Mouse (Mus musculus): ENCODE results near the gene Fbxo34. TPM values are rescaled to one million over a fixed set of nuclear protein-coding genes. Genes with fewer than 3 reads are reported as not detected.
A peak's percentile ranks its signal among the peaks of the same experiment; 100 is the strongest.
"Not testable (repeated sequence)": the region's sequence is repeated elsewhere in the genome, so short reads cannot be mapped to it uniquely, and the experiment has no call there.

Gene Fbxo34
- 21.3 and 28.6 TPM in 2 replicates for total RNA-seq (2017)

DNA sequence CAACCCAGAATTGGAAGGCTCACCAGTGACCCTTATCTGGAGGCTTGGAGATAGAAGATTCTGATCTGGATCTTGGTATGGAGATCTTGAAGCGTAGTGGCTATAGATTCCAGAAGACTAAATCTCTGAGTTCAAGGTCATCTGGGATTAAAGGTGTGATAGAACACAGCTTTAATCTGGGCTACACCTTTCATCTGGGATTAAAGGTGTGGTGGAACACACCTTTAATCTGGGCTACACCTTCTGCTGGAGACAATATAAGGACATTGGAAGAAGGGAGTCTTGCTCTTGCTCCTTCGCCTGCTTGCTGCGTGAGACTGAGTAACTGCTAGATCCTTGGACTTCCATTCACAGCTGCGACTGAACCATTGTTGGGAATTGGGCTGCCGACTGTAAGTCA is at the start of gene Fbxo34:
Gene Fbxo34 (plus strand): TSS at position 301 of the 400 bp plus-strand sequence.
- not testable (repeated sequence) for ATAC-seq (replicated peaks in 1 of 2; ENCODE audit: insufficient read depth in 1 of 2, low FRiP score in 2 of 2, low TSS enrichment in 1 of 2, low read depth in 1 of 2, poor library complexity in 2 of 2, severe bottlenecking in 2 of 2)

DNA sequence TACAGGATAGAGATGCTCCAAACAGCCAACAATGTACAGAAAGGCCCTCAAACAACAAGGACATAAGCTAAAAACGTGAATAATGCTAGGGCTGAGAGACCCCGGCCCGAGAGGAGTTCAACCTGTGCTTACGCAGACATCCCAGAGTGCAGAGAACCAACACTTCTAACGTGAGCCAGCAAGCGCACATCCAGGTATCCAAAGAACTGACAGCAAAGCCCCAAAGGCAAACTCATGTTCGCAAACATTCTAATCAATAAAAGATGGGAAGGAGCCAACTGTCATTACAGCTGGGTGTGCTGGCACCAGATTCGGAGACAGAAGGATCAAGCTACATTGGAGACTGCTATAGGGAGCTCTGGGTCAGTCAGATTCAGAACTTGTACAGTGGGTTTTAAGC is 47.5 kb upstream of the Fbxo34 start:
- no peak for ATAC-seq (replicated peaks in 1 of 2; ENCODE audit: insufficient read depth in 1 of 2, low FRiP score in 2 of 2, low TSS enrichment in 1 of 2, low read depth in 1 of 2, poor library complexity in 2 of 2, severe bottlenecking in 2 of 2)

DNA sequence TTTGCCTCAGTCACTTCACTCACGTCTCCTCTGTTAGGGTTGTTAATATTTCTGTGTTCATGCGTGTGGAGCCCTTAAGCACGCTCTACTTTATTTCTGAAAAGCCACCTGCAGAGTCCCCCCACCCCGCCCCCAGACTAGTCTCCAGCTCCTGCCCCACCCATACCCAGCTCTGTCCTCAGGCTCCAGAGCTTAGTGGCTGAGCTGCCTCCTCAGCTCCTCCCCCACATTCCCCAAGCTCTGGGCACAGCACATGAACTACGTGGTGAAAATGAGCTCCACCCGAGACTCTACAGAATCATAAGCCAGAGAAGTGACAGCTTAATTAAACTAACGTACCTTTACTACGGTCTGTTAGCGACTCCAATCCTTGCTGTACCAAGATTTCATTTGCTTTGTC is 44.2 kb upstream of the Fbxo34 start:
- no peak for ATAC-seq (replicated peaks in 1 of 2; ENCODE audit: insufficient read depth in 1 of 2, low FRiP score in 2 of 2, low TSS enrichment in 1 of 2, low read depth in 1 of 2, poor library complexity in 2 of 2, severe bottlenecking in 2 of 2)

DNA sequence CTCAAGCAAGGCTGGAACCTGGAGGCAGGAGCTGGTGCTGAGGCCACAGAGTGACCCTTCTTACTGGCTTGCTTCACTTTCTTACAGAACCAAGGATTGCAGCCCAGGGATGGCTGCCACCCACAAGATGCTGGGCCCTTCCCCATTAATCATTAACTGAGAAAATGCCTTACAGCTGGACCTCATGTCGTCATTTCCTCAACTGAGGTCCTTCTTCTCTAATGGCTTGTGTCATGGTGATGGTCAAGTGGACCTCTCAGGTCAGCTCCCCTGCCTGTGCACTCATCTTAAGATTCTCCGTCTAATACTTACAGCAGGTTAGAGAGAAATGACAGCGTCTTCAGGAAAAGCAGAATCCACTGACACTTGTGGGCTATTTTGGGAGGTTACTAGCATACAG is 32.9 kb upstream of the Fbxo34 start:
- ATAC-seq (replicated peaks in 1 of 2; ENCODE audit: insufficient read depth in 1 of 2, low FRiP score in 2 of 2, low TSS enrichment in 1 of 2, low read depth in 1 of 2, poor library complexity in 2 of 2, severe bottlenecking in 2 of 2) = no peak

DNA sequence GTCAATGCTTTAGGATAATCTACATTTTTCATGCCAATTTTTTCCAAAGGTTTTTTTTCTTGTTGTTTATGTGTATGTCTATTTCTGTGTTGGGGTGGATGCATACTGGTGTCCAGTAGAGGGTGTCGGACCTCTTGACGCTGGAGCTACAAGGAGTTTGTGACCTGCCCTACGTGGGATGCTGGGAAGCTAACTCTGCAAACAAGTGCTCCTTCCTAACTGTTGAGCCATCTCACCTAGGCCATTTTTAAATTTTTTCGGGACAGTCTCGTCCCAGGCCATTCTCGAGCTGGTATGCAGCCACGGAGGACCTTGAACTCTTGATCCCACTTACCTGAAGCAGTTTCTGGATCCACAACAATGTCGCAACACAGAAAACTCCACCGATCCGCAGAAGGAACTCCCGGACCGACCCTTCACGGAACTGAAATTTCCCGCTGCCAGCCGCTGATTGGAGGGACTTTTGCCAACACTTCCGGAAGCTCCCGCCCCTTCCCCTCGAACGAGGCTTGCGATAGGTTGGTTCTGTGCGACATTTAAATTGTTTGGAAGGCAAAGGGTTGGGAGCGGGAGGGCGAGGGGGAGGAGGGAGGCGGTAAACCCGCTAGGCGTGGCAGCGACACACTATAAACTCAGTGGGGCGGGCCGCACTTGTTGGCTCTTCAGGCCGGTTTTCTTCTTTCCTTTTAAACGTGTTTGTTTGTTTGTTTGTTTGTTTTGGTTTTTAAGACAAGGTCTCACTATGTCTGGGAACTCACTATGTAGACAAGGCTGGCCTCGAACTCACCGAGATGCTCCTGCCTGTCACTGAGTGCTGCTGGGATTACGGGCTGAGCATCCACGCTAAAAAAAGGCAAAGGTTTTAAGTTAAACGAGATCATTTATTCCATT is 32.2 kb upstream of the Fbxo34 start, which contains the start of gene Dlgap5:
Gene Dlgap5 (minus strand): TSS at position 633 of the 891 bp plus-strand sequence.
- ATAC-seq (replicated peaks in 1 of 2; ENCODE audit: insufficient read depth in 1 of 2, low FRiP score in 2 of 2, low TSS enrichment in 1 of 2, low read depth in 1 of 2, poor library complexity in 2 of 2, severe bottlenecking in 2 of 2) = peak; percentile 99 to 100

DNA sequence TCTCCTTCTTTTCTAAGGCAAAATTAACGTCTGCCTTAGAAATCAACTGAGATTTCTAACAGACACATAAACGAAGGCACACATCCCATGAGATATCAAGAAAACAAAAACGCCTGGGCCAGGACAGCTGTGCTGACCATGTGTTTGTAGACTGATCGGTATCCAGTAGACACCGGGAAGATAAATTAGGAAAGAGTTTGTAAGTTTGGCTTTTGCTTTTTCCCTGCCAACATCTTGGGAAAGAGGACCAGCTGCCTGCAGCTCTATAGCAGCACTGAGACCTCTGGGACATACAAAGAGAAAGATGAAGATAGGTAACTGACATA is 31.6 kb upstream of the Fbxo34 start:
- ATAC-seq (replicated peaks in 1 of 2; ENCODE audit: insufficient read depth in 1 of 2, low FRiP score in 2 of 2, low TSS enrichment in 1 of 2, low read depth in 1 of 2, poor library complexity in 2 of 2, severe bottlenecking in 2 of 2) = no peak

DNA sequence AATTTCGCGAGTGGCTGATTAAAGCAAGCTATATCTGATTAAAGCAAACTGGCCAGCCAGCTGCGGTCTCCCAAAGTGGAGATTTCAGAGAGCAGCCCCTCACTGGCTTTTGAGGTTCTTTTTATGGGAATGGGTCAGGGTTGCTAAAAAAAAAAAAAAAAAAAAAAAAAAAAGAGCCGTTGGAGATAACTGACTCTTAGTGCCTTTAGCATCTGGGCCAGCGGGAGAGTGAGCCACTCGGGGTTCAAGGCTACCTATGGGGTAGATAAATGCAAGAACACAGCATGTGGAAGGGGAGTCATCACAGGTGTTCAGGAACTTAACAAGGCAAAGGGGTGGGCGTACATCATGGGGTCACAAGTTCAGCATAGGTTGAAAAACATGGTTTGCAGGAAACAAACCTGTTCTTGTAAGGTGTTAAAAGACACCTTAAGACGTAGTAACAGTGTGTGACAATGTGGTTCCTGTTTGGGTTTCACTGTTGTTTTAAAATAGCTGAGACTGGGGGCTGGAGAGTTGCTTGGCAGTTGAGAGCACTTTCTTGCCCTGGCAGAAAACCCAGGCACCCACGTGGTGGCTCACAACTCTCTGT is 31.1 kb upstream of the Fbxo34 start:
- ATAC-seq (replicated peaks in 1 of 2; ENCODE audit: insufficient read depth in 1 of 2, low FRiP score in 2 of 2, low TSS enrichment in 1 of 2, low read depth in 1 of 2, poor library complexity in 2 of 2, severe bottlenecking in 2 of 2) = no peak

DNA sequence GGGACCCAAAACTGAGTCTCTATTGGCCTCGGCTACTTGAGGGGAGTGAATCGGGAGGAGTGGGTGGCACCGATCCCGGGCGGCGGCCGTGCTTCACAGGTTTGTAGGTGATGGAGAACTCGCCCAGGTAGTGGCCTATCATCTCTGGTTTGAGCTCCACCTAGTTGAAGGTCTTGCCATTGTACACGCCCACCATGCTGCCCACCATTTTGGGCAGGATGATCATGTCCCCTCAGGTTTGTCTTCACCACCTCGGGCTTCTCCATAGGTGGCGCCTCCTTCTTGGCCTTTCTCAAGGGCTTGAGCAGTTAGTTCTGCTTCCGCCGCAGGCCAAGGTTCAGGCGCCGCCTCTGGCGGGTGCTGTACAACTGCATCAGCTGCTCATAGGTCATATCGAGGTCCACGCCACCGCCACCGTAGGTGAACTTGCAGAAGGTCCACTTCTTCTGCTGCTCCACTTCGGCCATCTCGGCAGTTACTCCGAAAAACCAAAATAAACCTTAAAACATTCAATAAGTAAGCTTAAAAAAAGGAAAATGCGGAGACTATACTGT is 30.4 kb upstream of the Fbxo34 start:
- no peak for ATAC-seq (replicated peaks in 1 of 2; ENCODE audit: insufficient read depth in 1 of 2, low FRiP score in 2 of 2, low TSS enrichment in 1 of 2, low read depth in 1 of 2, poor library complexity in 2 of 2, severe bottlenecking in 2 of 2)

DNA sequence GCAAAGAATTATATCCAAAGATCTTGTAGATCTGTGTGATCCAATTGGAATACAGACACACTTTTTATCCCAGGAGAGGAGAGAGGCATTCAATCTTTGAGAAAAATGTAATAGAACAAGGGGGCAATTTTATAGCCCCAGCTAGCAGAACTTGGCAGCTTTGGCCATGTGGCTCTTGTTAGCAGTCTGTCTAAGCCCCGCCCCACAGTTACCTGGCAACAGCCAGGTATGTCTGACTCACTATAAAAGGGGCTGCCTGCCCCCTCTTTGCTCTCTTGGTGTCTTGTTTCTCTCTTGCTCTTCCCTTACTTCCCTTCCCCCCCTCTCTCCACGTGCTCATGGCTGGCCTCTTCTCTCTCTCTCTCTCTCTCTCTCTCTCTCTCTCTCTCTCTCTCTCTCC is 28.6 kb upstream of the Fbxo34 start:
- ATAC-seq (replicated peaks in 1 of 2; ENCODE audit: insufficient read depth in 1 of 2, low FRiP score in 2 of 2, low TSS enrichment in 1 of 2, low read depth in 1 of 2, poor library complexity in 2 of 2, severe bottlenecking in 2 of 2) = no peak

DNA sequence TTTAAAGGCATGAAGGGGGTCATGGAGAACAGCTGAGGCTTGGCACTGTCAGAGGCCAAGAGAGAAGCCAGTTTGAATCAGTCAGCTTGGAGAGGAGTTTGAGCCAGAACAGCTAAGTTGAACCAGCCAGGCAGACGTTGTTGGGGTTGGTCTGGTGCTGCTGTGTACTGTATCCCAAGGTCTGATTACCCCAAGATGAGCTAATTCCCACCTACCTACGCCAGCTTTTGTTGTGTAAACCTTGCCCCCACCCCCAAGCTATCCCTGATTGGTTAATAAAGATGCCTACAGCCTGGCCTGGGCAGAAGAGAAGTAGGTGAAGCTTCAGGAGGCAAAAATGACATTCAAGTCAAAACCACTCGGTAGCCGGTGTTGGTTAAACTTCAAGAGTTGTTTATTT is 27.8 kb upstream of the Fbxo34 start:
- no peak for ATAC-seq (replicated peaks in 1 of 2; ENCODE audit: insufficient read depth in 1 of 2, low FRiP score in 2 of 2, low TSS enrichment in 1 of 2, low read depth in 1 of 2, poor library complexity in 2 of 2, severe bottlenecking in 2 of 2)

DNA sequence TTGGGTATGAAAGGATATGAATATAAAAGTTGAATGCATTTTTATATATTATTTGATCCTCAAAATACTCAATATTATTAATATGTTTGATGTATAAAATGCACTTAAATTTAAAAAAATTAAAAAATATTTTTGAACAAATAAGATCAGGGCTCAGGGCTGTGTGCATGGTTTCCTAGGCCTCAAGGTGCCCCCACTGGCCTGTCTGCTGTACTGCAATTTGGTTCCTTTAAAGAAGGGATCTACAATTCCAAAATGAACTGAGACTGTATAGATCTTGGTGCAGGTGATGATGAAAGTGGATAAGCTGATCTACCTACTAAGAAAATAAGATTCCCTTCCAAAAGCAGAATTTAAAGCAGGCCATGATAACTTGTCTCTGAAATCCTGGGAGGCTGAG is 17.2 kb upstream of the Fbxo34 start:
- ATAC-seq (replicated peaks in 1 of 2; ENCODE audit: insufficient read depth in 1 of 2, low FRiP score in 2 of 2, low TSS enrichment in 1 of 2, low read depth in 1 of 2, poor library complexity in 2 of 2, severe bottlenecking in 2 of 2) = peak in 1 of 2 experiments; percentile 67; a peak in 1 of 4 replicates

DNA sequence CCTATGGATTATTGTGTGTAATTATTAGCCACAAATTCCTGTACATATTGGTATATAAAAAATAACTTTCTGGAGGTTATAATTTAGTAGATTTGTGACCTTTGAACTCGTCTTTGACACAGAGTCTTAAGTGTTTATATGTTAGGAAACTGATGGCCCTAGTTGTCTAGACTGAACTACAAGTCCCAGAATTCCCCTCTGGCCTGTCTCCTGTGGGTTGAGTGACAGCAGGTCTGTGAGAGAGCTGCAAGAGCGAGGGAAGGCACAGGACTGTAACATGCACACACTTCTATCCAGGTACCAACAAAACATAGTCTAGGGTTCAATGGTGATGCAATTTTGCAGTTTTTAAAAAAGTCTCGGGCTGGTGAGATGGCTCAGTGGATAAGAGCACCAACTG is 11.3 kb upstream of the Fbxo34 start:
- ATAC-seq (replicated peaks in 1 of 2; ENCODE audit: insufficient read depth in 1 of 2, low FRiP score in 2 of 2, low TSS enrichment in 1 of 2, low read depth in 1 of 2, poor library complexity in 2 of 2, severe bottlenecking in 2 of 2) = no peak

DNA sequence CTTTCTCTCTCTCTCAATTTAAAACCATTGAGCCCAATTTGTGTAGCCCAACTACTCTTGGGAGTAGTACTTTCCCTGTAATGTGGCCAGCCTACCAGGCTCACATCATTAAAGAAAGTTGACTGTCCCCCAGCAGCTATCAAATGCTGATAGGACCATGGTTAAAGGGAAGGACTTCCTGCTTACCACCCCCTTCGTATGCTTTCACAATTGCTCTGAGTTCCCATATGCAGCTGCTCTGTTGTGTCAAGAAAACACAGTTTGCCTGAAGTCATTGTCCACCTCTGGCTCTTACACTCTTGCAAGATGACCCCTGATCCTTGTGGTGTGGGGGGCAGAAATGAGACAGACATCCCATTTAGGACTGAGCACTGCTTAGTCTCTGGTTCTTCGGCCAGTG is 5.3 kb upstream of the Fbxo34 start:
- no peak for ATAC-seq (replicated peaks in 1 of 2; ENCODE audit: insufficient read depth in 1 of 2, low FRiP score in 2 of 2, low TSS enrichment in 1 of 2, low read depth in 1 of 2, poor library complexity in 2 of 2, severe bottlenecking in 2 of 2)

DNA sequence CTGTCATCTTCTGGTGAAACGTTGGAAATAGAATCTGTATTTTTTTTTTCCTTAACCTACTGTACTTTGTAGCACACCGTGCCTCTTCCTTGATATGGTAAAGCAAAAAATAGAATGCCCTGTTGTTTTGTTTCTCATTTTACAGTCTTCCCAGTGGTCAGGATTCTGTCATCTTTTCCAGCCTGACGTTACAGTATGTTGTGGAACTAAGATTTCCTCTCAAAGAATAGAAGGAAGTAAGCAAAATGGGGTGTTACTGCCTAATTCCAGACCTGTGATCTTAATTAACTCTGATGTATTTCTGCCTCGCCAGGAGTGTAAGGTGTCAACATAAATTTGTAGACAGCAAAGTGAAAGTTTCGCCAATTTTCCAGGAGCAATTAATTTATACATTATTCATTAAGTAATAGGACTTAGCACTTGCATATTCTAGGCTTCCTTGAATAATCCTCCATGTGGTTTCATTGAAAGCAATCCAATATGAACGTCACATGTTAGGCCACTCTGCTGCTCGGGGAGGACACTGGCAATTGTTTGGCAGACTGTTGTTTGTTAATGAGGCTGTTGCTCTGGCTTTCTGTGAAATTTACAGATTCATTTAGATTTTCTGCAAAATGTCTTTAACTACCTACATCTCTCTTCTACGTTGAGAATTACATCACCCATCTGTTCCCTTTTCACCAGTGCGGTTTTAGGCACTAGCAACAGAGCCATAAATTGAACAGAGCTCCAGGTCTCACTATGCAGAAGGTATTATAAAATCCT is 4.7 kb upstream of the Fbxo34 start:
- ATAC-seq (replicated peaks in 1 of 2; ENCODE audit: insufficient read depth in 1 of 2, low FRiP score in 2 of 2, low TSS enrichment in 1 of 2, low read depth in 1 of 2, poor library complexity in 2 of 2, severe bottlenecking in 2 of 2) = 0 out of 4 replicates have a peak, but pooled peaks of 1 of the 2 experiments have one; percentile 4

DNA sequence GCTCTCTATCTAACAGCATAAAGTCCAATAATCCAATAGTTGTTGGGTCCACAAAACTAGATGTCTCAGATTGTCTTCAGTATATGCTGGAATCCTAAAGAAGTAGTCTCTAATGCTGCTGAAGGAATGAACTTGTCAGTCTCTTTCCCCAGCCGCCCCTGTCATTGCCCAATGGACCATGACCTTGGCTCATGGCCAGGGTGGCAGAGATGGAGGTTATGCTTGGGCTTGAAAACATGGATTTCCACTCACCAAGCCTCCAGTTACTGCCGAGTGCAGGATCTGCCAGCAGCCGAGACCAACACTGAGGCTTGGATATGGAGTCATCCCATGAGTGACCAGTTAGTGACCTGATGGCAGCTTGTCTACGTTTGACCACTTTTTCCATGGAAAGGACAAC is 9.3 kb downstream of the Fbxo34 start:
- no peak for ATAC-seq (replicated peaks in 1 of 2; ENCODE audit: insufficient read depth in 1 of 2, low FRiP score in 2 of 2, low TSS enrichment in 1 of 2, low read depth in 1 of 2, poor library complexity in 2 of 2, severe bottlenecking in 2 of 2)

DNA sequence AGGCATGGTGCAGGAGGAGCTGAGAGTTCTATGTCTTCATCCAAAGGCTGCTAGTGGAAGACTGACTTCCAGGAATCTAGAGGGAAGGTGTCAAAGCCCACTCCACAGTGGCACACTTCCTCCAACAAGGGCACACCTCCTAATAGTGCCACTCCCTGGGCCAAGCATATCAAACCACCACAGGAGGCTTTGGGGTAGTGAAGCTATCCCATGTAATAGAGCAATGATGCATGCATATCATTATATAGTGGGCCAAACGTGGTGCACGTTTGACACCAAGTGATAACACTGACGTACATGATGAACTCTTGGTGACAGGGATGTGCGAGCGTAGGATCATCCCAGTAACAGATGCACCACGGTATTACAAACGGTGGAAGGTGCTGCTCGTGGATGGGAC is 11.8 kb downstream of the Fbxo34 start:
- ATAC-seq (replicated peaks in 1 of 2; ENCODE audit: insufficient read depth in 1 of 2, low FRiP score in 2 of 2, low TSS enrichment in 1 of 2, low read depth in 1 of 2, poor library complexity in 2 of 2, severe bottlenecking in 2 of 2) = no peak

DNA sequence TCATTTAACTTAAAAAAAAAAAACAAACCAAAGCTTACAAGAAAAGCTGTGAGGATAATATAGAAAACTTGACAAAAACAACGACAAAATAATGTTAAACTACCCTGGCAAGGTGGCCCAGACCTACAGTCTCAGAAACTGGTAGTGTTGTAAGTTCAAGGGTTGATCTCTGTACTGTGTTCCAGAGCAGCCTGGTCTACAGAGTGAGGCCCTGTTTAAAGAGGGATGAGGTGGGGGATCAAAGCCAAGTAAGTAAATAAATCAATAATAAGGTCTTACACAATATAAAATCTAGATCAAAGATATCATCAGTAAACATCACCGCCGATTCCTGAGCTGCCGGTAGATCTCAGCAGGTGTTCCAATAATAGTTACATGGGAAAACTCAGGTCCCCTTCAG is 12.2 kb downstream of the Fbxo34 start:
- ATAC-seq (replicated peaks in 1 of 2; ENCODE audit: insufficient read depth in 1 of 2, low FRiP score in 2 of 2, low TSS enrichment in 1 of 2, low read depth in 1 of 2, poor library complexity in 2 of 2, severe bottlenecking in 2 of 2) = no peak
